Mouse (Mus musculus) hematopoietic stem cell, adult 5-6 weeks (primary cell): ENCODE measurements around the gene Ets2. TPM values are rescaled to one million over a fixed set of nuclear protein-coding genes. Genes with fewer than 3 reads are reported as not detected.
A peak's percentile ranks its signal among the peaks of the same experiment; 100 is the strongest.

Experiments used
- ATAC-seq, 2 experiments: fragments of 125-278 bp in 1 of 2; replicated peaks in 1 of 2; 2 replicates each; pipeline ENCODE4 v1.8.0; 2016 to 2017; ENCODE audit warnings: inconsistent platforms in 2 of 2, mild to moderate bottlenecking in 2 of 2, moderate number of reproducible peaks in 2 of 2, low read depth in 1 of 2, moderate TSS enrichment in 1 of 2; ENCODE audit not compliant: low FRiP score in 2 of 2, poor library complexity in 2 of 2, severe bottlenecking in 2 of 2, insufficient read depth in 1 of 2, low TSS enrichment in 1 of 2
- total RNA-seq: library from RNA; stranded (forward); fragments of 172-1452, 232-1000 nt; gene quantifications from 2 replicates; pipeline ENCODE4 v1.2.3, GENCODE M21; 2017

Ets2 gene
- total RNA-seq, 1 experiment from 2014 or later = 9.7 TPM

- no peak for ATAC-seq
Observed at GRCm38 (mm10) chr16:95717631-95718030, 15.8 kb downstream of the Ets2 start.

DNA sequence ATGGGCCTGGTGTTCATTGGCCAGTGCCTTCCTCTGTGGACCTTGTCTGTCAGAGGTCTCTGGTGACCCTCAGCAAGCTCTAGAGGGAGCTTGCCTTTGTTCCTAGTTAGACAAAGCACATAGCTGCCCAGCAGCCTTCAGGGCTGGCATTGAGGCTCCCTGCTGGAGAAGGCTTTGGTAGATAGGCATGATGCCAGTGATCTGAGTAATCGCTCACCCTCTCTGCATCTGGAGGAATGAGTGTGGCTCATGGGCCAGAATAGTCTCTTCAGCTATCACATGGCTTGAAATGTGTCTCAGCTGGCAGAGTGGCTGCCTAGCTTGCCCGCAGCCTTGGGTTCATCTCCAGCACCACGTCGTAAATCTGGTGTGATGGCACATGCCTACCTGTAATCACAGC is 16.2 kb downstream of the Ets2 start:
- ATAC-seq = peak in 1 of 2 experiments; percentile 17; a peak in 1 of 4 replicates

DNA sequence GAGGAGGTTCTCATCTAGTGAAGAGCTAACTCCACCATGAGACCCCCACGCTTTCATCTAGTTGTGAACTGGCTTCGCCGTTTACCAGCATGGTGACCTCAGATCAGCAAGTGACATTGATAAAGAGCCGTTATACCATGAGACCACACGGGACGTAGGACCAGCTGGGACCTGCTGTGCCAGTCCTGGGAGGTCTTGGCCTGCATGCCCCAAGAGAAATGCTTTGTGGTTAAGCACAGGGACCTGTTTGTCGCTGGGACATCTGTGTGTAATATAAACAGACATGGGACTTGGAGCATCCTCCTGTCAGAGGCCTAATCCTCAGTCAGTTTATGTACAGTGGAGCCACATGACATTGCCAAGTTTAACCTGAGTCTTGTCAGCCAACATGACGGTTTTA is 18.7 kb downstream of the Ets2 start:
- no peak for ATAC-seq

- ATAC-seq = no peak
Observed at GRCm38 (mm10) chr16:95724251-95724650, 22.4 kb downstream of the Ets2 start.

GRCm38 (mm10) chr16:95724776-95725175 is 22.9 kb downstream of the Ets2 start:
- ATAC-seq = no peak

GRCm38 (mm10) chr16:95726802-95727201 is 24.9 kb downstream of the Ets2 start:
- no peak for ATAC-seq

- peak; percentile 94 to 96 for ATAC-seq
Observed at GRCm38 (mm10) chr16:95728453-95729435, 26.9 kb downstream of the Ets2 start.

DNA sequence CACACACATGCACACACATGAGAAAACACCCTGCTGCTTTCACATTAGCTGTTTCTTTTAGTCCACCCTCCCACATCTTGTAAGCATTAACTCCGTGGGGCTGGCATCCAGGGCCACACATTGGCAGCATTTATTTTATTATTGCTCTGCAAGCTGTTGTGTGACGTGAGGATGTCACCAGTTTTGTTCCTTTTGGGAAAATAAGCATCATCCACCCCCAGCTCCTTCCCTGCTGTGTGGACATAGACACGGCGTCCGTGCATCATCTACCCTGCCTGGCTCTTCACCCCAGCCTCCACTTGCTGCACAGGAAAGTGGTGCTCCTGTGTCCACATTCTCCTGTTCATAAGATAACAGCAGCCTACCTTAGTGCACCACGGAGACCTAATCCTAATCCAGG is 27.9 kb downstream of the Ets2 start:
- ATAC-seq = no peak

DNA sequence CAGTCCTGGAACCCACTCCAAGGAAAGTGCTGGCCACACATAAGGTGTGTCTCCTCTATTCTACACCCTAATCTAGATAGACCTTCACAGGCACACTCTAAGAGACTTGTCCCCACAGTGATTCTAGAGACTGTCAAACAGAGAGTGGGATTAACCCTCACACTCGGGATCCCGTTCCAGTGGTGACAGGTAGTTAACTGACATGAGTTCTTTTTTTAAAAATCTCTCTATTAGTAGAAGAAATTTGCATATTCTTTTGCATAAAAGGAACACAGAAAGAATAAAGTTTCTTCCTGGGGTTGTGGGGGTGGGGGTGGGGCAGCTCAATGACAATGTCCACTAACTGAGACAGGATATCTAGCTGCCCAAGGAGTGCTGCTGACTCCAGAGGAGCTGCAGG is 32.9 kb downstream of the Ets2 start:
- no peak for ATAC-seq

- no peak for ATAC-seq
Observed at GRCm38 (mm10) chr16:95736059-95736458, 34.2 kb downstream of the Ets2 start.

DNA sequence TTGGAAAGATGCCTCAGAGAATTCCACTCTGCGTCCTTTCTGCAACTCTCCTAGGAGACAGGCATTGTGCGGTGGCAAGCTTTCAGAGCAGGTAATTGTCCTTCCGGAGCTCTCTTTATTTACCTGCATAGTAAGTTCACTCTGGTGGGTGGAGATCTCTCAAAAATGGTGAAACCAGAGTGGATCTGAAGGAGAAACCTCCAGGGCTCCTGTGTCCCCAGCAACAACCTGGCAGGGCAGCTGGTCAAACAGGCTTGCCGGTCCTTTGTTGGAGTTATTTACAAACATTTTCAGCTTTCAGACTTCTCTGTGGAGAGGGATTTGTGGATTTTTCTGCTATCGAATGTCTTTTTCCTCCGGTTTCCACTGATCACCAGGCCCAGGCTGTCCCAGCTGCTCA is 34.6 kb downstream of the Ets2 start:
- ATAC-seq = no peak

GRCm38 (mm10) chr16:95739522-95739921 is 37.6 kb downstream of the Ets2 start:
- ATAC-seq = no peak

DNA sequence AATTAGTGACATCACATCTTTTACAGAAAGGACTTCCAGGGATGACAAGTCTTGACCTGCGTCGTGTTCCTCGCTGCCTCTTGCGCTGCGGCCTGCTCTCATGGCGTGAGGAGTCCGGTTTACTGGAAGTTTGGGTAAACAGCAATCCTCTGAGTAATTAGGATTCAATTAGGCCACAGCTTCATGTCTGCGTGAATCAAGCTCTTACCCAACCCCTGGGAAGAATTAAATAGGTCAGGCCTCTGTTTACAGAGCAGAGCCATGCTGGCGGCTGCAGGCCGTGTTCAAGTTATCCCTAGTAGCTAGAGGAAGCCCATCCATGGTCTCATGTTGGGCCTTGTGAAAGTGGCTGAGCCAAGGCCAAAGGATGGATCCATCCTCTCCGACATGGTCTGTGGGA is 39.5 kb downstream of the Ets2 start:
- no peak for ATAC-seq

GRCm38 (mm10) chr16:95741915-95742739 is 40.3 kb downstream of the Ets2 start:
- no peak for ATAC-seq

DNA sequence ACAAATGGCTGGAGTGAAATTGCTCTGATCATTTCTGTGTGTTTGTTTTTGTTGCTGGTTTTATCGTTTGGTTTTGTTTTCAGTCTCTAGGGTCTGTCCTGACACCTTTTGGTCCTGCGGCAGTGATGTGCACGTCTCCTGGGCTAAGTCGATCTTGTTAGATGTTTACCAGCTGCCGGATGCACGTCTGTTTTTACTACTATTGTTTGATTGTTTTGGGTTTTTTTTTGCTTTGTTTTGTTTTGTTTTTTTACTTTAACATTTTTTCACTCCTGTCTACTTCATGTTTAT is 40.8 kb downstream of the Ets2 start:
- no peak for ATAC-seq

DNA sequence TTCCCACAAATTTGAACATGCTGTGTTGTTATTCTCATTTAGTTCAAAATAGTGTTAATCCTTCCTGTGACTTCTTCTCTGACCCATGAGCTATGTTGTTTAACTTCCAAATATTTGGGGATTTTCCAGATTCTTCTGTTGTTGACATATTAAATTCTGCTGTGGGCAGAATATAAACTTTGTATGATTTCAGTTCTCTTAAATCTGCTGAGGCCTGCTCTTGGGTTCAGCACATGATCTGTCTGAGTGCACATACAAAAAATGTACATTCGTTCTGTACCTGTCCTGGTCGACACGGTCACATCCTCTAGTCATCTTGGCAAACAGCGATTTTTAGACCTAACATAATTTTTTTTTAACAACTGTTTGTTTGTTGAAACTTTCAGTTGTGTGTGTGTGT is 41.2 kb downstream of the Ets2 start:
- no peak for ATAC-seq

GRCm38 (mm10) chr16:95744771-95745170 is 42.9 kb downstream of the Ets2 start:
- no peak for ATAC-seq

DNA sequence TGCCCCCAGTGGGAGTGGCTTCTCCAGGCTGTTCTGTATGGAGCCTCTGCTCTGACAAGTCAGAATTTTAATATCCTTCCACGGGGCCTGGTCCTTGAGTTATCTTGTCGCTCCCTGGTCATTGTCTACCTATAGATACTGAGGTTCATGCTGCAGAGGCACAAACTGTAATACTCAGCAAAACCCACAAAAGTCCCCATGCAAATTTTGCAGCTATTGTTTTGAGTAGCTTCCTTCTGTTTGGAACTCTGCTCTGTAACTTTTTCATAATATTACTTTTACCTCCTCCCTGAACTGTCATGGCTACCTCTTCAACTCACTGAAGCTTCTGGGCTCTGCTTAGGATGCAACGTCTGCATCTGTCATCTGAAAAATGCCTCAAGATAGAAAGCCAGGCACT is 43.8 kb downstream of the Ets2 start:
- no peak for ATAC-seq
